Comparison of ENCODE assay signal across 12 mouse cellular contexts in genomic region chr11:83471766-83472165, GRCm38 (mm10). TPM values are rescaled to one million over a fixed set of nuclear protein-coding genes. Genes with fewer than 3 reads are reported as not detected.
DNase-seq lines count a peak whose midpoint lies in the region; ATAC-seq and TF ChIP-seq lines count a peak whose summit lies in the region.
"Had no signal": no experiment of that assay in that cellular context is flagged by ENCODE, and none has a peak within 500 bp of the region (broad histone marks: within the 10 kb centered on the region; RNA-seq: fewer than 3 reads in every experiment).

No protein-coding gene starts in this region.

- peaks cover 7% of the 10 kb centered on the region; the same call in 1 of the 2 replicates for H3K36me3 ChIP-seq in lung, embryonic 15.5 days
- H3K36me3 ChIP-seq in forebrain, embryonic 12.5 days (replicated peaks), result peaks cover 7% of the 10 kb centered on the region
- peaks cover under 1% of the 10 kb centered on the region; the same call in 1 of the 2 replicates for H3K36me3 ChIP-seq in liver, embryonic 11.5 days (ENCODE audit: control insufficient read depth, insufficient read depth, low read length)
- H3K36me3 ChIP-seq in stomach, embryonic 14.5 days (ENCODE audit: control insufficient read depth, insufficient read depth, low read length), result no peaks in the 10 kb centered on the region

- peak overlapping the region; percentile 87; the same call in 1 of the 2 replicates for H3K4me3 ChIP-seq in lung, embryonic 15.5 days
- no peak overlapping the region for H3K4me3 ChIP-seq in forebrain, embryonic 12.5 days (replicated peaks)
- peak overlapping the region; percentile 91; the same call in 1 of the 2 replicates for H3K4me3 ChIP-seq in liver, embryonic 11.5 days (ENCODE audit: low read depth, low read length)
- peak overlapping the region; percentile 67; the same call in 1 of the 2 replicates for H3K4me3 ChIP-seq in stomach, embryonic 14.5 days (ENCODE audit: low read depth, low read length)
- H3K4me3 ChIP-seq in layer of hippocampus, adult 2 months, result no peak overlapping the region

- peaks cover 24% of the 10 kb centered on the region for H3K4me1 ChIP-seq in lung, embryonic 15.5 days
- H3K4me1 ChIP-seq in forebrain, embryonic 12.5 days, result peaks cover 22% of the 10 kb centered on the region
- H3K4me1 ChIP-seq in liver, embryonic 11.5 days (replicated peaks; ENCODE audit: control insufficient read depth, insufficient read depth, low read length), result peaks cover 11% of the 10 kb centered on the region
- H3K4me1 ChIP-seq in stomach, embryonic 14.5 days (ENCODE audit: control insufficient read depth, insufficient read depth, low read length), result peaks cover 8% of the 10 kb centered on the region

- no peaks in the 10 kb centered on the region for H3K9me3 ChIP-seq in lung, embryonic 15.5 days
- H3K9me3 ChIP-seq in forebrain, embryonic 12.5 days, result no peaks in the 10 kb centered on the region
- no peaks in the 10 kb centered on the region for H3K9me3 ChIP-seq in liver, embryonic 11.5 days (ENCODE audit: control insufficient read depth, low read length)
- no peaks in the 10 kb centered on the region for H3K9me3 ChIP-seq in stomach, embryonic 14.5 days (ENCODE audit: control insufficient read depth, low read depth, low read length)

- 0 out of 2 replicates have a peak, but pooled peaks cover 2% of the 10 kb centered on the region for H3K27me3 ChIP-seq in lung, embryonic 15.5 days
- H3K27me3 ChIP-seq in forebrain, embryonic 12.5 days, result 0 out of 2 replicates have a peak, but pooled peaks cover 9% of the 10 kb centered on the region
- no peaks in the 10 kb centered on the region for H3K27me3 ChIP-seq in liver, embryonic 11.5 days (replicated peaks; ENCODE audit: control insufficient read depth, insufficient read depth, low read length)
- H3K27me3 ChIP-seq in stomach, embryonic 14.5 days (ENCODE audit: control insufficient read depth, insufficient read depth, low read length), result no peaks in the 10 kb centered on the region

- H3K27ac ChIP-seq in lung, embryonic 15.5 days, result no peak overlapping the region
- H3K27ac ChIP-seq in forebrain, embryonic 12.5 days, result no peak overlapping the region
- H3K27ac ChIP-seq in liver, embryonic 11.5 days (ENCODE audit: low read depth, low read length), result peak overlapping the region; percentile 63
- no peak overlapping the region; the same call in 1 of the 2 replicates for H3K27ac ChIP-seq in stomach, embryonic 14.5 days (ENCODE audit: low read length)
- H3K27ac ChIP-seq in layer of hippocampus, adult 2 months, result no peak overlapping the region

- no peak for DNase-seq in lung, postnatal 36 days
- no peak for DNase-seq in liver, embryonic 11.5 days (ENCODE audit: low spot score)
- no peak for DNase-seq in layer of hippocampus, adult 2 months (ENCODE audit: low spot score in 2 of 2)
- DNase-seq in thymus, postnatal 25 days, result no peak
- DNase-seq: embryo, embryonic 11 days; retina, postnatal 1 day had no signal

- no peak for TF ChIP-seq CTCF in layer of hippocampus, adult 2 months (conservative IDR thresholded peaks at IDR 0.05)

- peak overlapping the region; percentile 62 for H3K4me2 ChIP-seq in lung, embryonic 15.5 days
- peak overlapping the region; percentile 64 for H3K4me2 ChIP-seq in forebrain, embryonic 12.5 days
- H3K4me2 ChIP-seq in liver, embryonic 11.5 days, result peak overlapping the region; percentile 79
- H3K4me2 ChIP-seq in stomach, embryonic 14.5 days (replicated peaks; ENCODE audit: low read depth, low read length), result peak overlapping the region; percentile 43

- ATAC-seq in lung, embryonic 15.5 days (ENCODE audit: borderline replicate concordance, extremely low read depth, low FRiP score, low TSS enrichment), result no peak
- ATAC-seq in forebrain, embryonic 12.5 days (ENCODE audit: low FRiP score), result no peak
- no peak for ATAC-seq in liver, embryonic 11.5 days (replicated peaks; ENCODE audit: low FRiP score)
- ATAC-seq in stomach, embryonic 14.5 days (ENCODE audit: insufficient number of reproducible peaks, insufficient read depth, low FRiP score, low read depth), result no peak
- ATAC-seq in granulocyte monocyte progenitor cell, adult 5-6 weeks (replicated peaks; ENCODE audit: poor library complexity, severe bottlenecking), result no peak

- no peak overlapping the region for H3K9ac ChIP-seq in lung, embryonic 15.5 days
- no peak overlapping the region; the same call in 1 of the 2 replicates for H3K9ac ChIP-seq in forebrain, embryonic 12.5 days
- H3K9ac ChIP-seq in liver, embryonic 11.5 days (ENCODE audit: low read depth, low read length), result peak overlapping the region; percentile 70
- no peak overlapping the region for H3K9ac ChIP-seq in stomach, embryonic 14.5 days (replicated peaks; ENCODE audit: low read depth, low read length)

- 56% methylated on average over 2 of the region's 2 CpGs for WGBS in lung, embryonic 15.5 days
- 94% methylated on average over 2 of the region's 2 CpGs for WGBS in forebrain, embryonic 12.5 days
- 85% methylated on average over 2 of the region's 2 CpGs for WGBS in liver, embryonic 11.5 days
- 60% methylated on average over 2 of the region's 2 CpGs for WGBS in stomach, embryonic 14.5 days

RNA-seq across cellular contexts. Expression of gene Taf15, which starts 1.1 kb away (rescaled TPM):
- polyA plus RNA-seq in lung, embryonic 15.5 days (2015; fragmentation: Nextera tagmentation; extraction: Ambion mirVana), result 11.0 and 11.3 TPM in 2 replicates
- 14.7 and 20.0 TPM in 2 replicates for polyA plus RNA-seq in forebrain, embryonic 12.5 days (2016; fragmentation: Nextera tagmentation; extraction: Ambion mirVana)
- polyA plus RNA-seq in liver, embryonic 11.5 days (2014; fragmentation: Nextera tagmentation; extraction: Ambion mirVana), result 6.0 and 6.6 TPM in 2 replicates
- polyA plus RNA-seq in stomach, embryonic 14.5 days (2014; fragmentation: Nextera tagmentation; extraction: Ambion mirVana), result 26.8 and 27.0 TPM in 2 replicates
- 10 to 100 TPM; 81.2 to 93.6 TPM for total RNA-seq in layer of hippocampus, adult 2 months (2021)
- 62.6 and 66.7 TPM in 2 replicates for total RNA-seq in granulocyte monocyte progenitor cell, adult 5-6 weeks (2014; fragmentation: Nextera tagmentation)
- total RNA-seq in granulocyte monocyte progenitor cell, adult 5-6 weeks (2017), result 43.8 and 44.1 TPM in 2 replicates

RNA-seq across cellular contexts. Expression of gene Mmp28, which starts 8.9 kb away (rescaled TPM):
- 2.5 and 2.7 TPM in 2 replicates for polyA plus RNA-seq in lung, embryonic 15.5 days (2015; fragmentation: Nextera tagmentation; extraction: Ambion mirVana)
- polyA plus RNA-seq in forebrain, embryonic 12.5 days (2016; fragmentation: Nextera tagmentation; extraction: Ambion mirVana), result 1.5 and 2.7 TPM in 2 replicates
- 0.71 and 0.88 TPM in 2 replicates for polyA plus RNA-seq in liver, embryonic 11.5 days (2014; fragmentation: Nextera tagmentation; extraction: Ambion mirVana)
- 1.4 and 1.9 TPM in 2 replicates for polyA plus RNA-seq in stomach, embryonic 14.5 days (2014; fragmentation: Nextera tagmentation; extraction: Ambion mirVana)
- total RNA-seq in layer of hippocampus, adult 2 months (2021), result 1 to 10 TPM; 3.0 to 3.3 TPM
- total RNA-seq in granulocyte monocyte progenitor cell, adult 5-6 weeks (2014; fragmentation: Nextera tagmentation), result 6.6 and 11.1 TPM in 2 replicates
- 5.4 and 5.6 TPM in 2 replicates for total RNA-seq in granulocyte monocyte progenitor cell, adult 5-6 weeks (2017)
- polyA plus RNA-seq: activated CD4-positive, CD25-positive, alpha-beta regulatory T cell, adult 4 months had no signal

RNA-seq across cellular contexts. Expression of gene 1700020L24Rik, which starts 34.3 kb away (rescaled TPM):
- 0.18 and 0.29 TPM in 2 replicates for polyA plus RNA-seq in lung, embryonic 15.5 days (2015; fragmentation: Nextera tagmentation; extraction: Ambion mirVana)
- 0.29 and 0.35 TPM in 2 replicates for polyA plus RNA-seq in forebrain, embryonic 12.5 days (2016; fragmentation: Nextera tagmentation; extraction: Ambion mirVana)
- 0.49 and 0.82 TPM in 2 replicates for polyA plus RNA-seq in liver, embryonic 11.5 days (2014; fragmentation: Nextera tagmentation; extraction: Ambion mirVana)
- 1.5 TPM in 1 of 2 replicates, not detected in the other for polyA plus RNA-seq in stomach, embryonic 14.5 days (2014; fragmentation: Nextera tagmentation; extraction: Ambion mirVana)
- not detected for total RNA-seq in layer of hippocampus, adult 2 months (2021)
- 33.2 and 34.9 TPM in 2 replicates for total RNA-seq in granulocyte monocyte progenitor cell, adult 5-6 weeks (2014; fragmentation: Nextera tagmentation)
- total RNA-seq in granulocyte monocyte progenitor cell, adult 5-6 weeks (2017), result 79.8 and 113 TPM in 2 replicates
- total RNA-seq: left cerebral cortex, adult 2 months had no signal

RNA-seq across cellular contexts. Expression of gene Gas2l2, which starts 42.5 kb away (rescaled TPM):
- 0.32 and 0.35 TPM in 2 replicates for polyA plus RNA-seq in lung, embryonic 15.5 days (2015; fragmentation: Nextera tagmentation; extraction: Ambion mirVana)
- 0.08 and 0.22 TPM in 2 replicates for polyA plus RNA-seq in forebrain, embryonic 12.5 days (2016; fragmentation: Nextera tagmentation; extraction: Ambion mirVana)
- not detected in 2 replicates for polyA plus RNA-seq in liver, embryonic 11.5 days (2014; fragmentation: Nextera tagmentation; extraction: Ambion mirVana)
- 0.10 TPM in 1 of 2 replicates, not detected in the other for polyA plus RNA-seq in stomach, embryonic 14.5 days (2014; fragmentation: Nextera tagmentation; extraction: Ambion mirVana)
- under 1 TPM in 1 of 2 experiments, not detected in 1; 0.28 TPM for total RNA-seq in layer of hippocampus, adult 2 months (2021)
- total RNA-seq in granulocyte monocyte progenitor cell, adult 5-6 weeks (2014; fragmentation: Nextera tagmentation), result 0.13 TPM in 1 of 2 replicates, not detected in the other
- total RNA-seq in granulocyte monocyte progenitor cell, adult 5-6 weeks (2017), result 0.57 TPM in 1 of 2 replicates, not detected in the other
- total RNA-seq: left cerebral cortex, adult 2 months had no signal
- polyA plus RNA-seq: activated CD4-positive, CD25-positive, alpha-beta regulatory T cell, adult 4 months had no signal

RNA-seq across cellular contexts. Expression of gene Heatr9, which starts 50.2 kb away (rescaled TPM):
- polyA plus RNA-seq in lung, embryonic 15.5 days (2015; fragmentation: Nextera tagmentation; extraction: Ambion mirVana), result not detected in 2 replicates
- 0.10 TPM in 1 of 2 replicates, not detected in the other for polyA plus RNA-seq in forebrain, embryonic 12.5 days (2016; fragmentation: Nextera tagmentation; extraction: Ambion mirVana)
- polyA plus RNA-seq in liver, embryonic 11.5 days (2014; fragmentation: Nextera tagmentation; extraction: Ambion mirVana), result not detected in 2 replicates
- not detected in 2 replicates for polyA plus RNA-seq in stomach, embryonic 14.5 days (2014; fragmentation: Nextera tagmentation; extraction: Ambion mirVana)
- total RNA-seq in layer of hippocampus, adult 2 months (2021), result not detected
- not detected in 2 replicates for total RNA-seq in granulocyte monocyte progenitor cell, adult 5-6 weeks (2014; fragmentation: Nextera tagmentation)
- not detected in 2 replicates for total RNA-seq in granulocyte monocyte progenitor cell, adult 5-6 weeks (2017)
- total RNA-seq: left cerebral cortex, adult 2 months had no signal

Comparison
In these comparisons a context has a peak if more than half of its experiments do, and no peak if none do; other contexts are left out.
1. H3K4me3 ChIP-seq: peak in lung, embryonic 15.5 days (single experiment), liver, embryonic 11.5 days (single experiment) and stomach, embryonic 14.5 days (single experiment); none in forebrain, embryonic 12.5 days (single experiment) and layer of hippocampus, adult 2 months (single experiment).
2. Peak in every context shown above with its lines, with median percentiles within 50 percentile points of each other: H3K4me2 ChIP-seq.